Mouse (Mus musculus): ENCODE measurements at regions not wholly inside any gene's neighbourhood (a gene's known extent, or its start where the extent isn't known, plus 50 kb on each side); places are given as distances from the start of the nearest gene placed in this dataset.

DNA sequence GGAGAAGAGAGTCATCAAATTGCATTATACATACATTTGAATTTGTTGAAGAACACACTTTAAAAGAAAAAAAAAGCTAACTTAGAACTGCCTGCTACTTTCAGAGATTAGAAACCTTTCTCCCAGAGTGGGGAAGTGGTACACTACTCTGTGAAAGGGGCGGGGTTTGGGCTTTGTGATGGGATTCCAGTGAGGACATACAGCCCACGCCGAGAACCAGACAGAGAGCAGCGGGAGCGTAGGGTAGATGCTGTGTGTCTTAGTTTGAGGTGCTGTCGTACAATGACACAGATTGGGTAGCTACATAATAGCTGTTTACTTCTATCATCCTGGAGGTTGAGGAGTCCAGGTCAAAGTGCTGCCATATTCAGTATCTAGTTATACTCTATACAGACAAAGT, 136.5 kb upstream of the Serpine2 start:
- 89% methylated on average over 6 of the region's 6 CpGs for WGBS
- no peak overlapping the region for H3K27ac ChIP-seq (replicated peaks)
- H3K4me1 ChIP-seq: peaks cover 12% of the 10 kb centered on the region
- no peak overlapping the region for H3K9ac ChIP-seq
- no peak for ATAC-seq (ENCODE audit: extremely low read depth, insufficient number of reproducible peaks, low FRiP score, low TSS enrichment)
- no peaks in the 10 kb centered on the region for H3K9me3 ChIP-seq
- no peak overlapping the region for H3K4me2 ChIP-seq
- no peaks in the 10 kb centered on the region for H3K27me3 ChIP-seq (replicated peaks)
- no peak overlapping the region for H3K4me3 ChIP-seq
- no peaks in the 10 kb centered on the region for H3K36me3 ChIP-seq

DNA sequence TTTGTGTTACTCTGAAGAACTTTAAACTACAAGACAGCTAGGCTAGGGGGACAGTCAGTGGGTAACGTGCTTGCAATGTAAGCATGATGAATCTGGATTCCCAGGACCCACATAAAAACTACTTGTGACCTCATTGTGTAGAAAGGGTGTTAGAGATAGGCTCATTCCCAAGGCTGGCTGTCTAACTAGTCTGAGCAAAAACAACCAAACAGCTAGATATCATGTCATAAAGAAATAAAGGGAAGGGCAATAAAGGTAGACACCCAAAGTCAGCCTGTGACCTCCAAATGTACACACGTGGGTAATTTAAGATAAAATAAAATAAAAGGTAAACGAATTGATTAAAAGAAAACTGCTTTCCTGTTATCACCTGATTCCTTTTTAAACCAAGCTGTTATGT, 123.7 kb upstream of the Serpine2 start:
- no peak overlapping the region for H3K4me3 ChIP-seq
- H3K27ac ChIP-seq (replicated peaks): no peak overlapping the region
- peaks cover 7% of the 10 kb centered on the region for H3K4me1 ChIP-seq
- no peak overlapping the region for H3K4me2 ChIP-seq
- H3K36me3 ChIP-seq: no peaks in the 10 kb centered on the region
- no peak overlapping the region for H3K9ac ChIP-seq
- 68% methylated on average over 3 of the region's 3 CpGs for WGBS
- no peaks in the 10 kb centered on the region for H3K27me3 ChIP-seq (replicated peaks)
- H3K9me3 ChIP-seq: no peaks in the 10 kb centered on the region
- no peak for ATAC-seq (ENCODE audit: extremely low read depth, insufficient number of reproducible peaks, low FRiP score, low TSS enrichment)

DNA sequence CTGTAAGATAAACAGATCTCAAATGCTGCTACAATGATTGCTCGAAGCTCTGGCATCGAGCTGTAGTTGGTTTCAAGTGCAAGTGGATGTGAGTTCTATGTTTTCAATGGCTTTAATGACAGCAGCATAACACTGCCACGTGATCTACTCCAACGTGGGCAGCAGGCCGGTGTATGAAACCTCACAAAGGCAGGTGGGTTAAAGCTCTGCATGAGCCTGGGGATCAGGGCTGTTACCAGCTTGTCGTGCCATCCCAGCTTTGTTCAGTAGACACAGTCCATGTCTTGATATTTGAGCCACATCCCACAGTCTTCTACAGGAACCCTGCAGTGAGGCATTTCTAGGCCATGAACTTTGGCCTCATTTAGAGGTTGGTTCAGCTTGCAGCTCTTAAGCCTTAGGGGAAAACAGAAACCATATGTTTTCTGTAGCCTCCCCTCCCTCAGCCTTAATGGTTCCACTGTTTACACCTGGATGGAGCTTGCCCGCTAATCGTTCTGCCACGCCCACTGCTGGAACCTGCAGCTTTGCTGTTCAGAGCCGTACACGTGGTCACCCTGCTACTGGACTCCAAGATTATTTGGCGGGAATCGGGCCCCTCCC, 121.8 kb upstream of the Serpine2 start:
- 74% methylated on average over 13 of the region's 13 CpGs for WGBS
- Histone ChIP-seq H3K9me3 (no peaks in the 10 kb centered on the region), H3K4me3 (no peak overlapping the region), H3K9ac (no peak overlapping the region), H3K27ac (replicated peaks) (no peak overlapping the region), H3K4me1 (peaks cover 13% of the 10 kb centered on the region), H3K4me2 (no peak overlapping the region), H3K27me3 (replicated peaks) (no peaks in the 10 kb centered on the region), H3K36me3 (no peaks in the 10 kb centered on the region)
- ATAC-seq (ENCODE audit: extremely low read depth, insufficient number of reproducible peaks, low FRiP score, low TSS enrichment): no peak

DNA sequence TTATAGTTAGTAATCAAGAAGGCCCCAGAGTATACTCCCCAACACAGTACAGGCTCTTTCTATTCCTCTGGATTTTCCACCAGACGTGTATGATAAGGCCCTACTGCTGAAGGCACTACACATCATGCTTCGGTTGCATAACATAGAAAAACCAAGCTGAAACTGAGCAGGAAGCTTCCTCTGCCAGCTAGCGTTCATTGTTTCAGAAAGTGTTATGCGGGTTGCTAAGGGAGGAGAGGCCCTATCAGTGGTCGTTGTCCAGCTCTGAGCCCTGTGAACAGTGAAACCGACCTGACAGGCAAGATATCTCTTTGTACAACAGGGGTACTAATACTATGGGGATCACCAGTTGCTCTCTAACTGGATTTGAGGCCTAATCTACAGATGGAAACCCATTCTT, 118.9 kb upstream of the Serpine2 start:
- H3K4me2 ChIP-seq: no peak overlapping the region
- 0 out of 2 replicates have a peak overlapping the region, but pooled peaks have one; percentile 7 for H3K27ac ChIP-seq (replicated peaks)
- H3K9me3 ChIP-seq: no peaks in the 10 kb centered on the region
- no peak for ATAC-seq (ENCODE audit: extremely low read depth, insufficient number of reproducible peaks, low FRiP score, low TSS enrichment)
- peaks cover 13% of the 10 kb centered on the region for H3K4me1 ChIP-seq
- WGBS: 23% methylated on average over 6 of the region's 6 CpGs
- no peaks in the 10 kb centered on the region for H3K27me3 ChIP-seq (replicated peaks)
- H3K9ac ChIP-seq: no peak overlapping the region
- H3K4me3 ChIP-seq: no peak overlapping the region
- H3K36me3 ChIP-seq: no peaks in the 10 kb centered on the region

DNA sequence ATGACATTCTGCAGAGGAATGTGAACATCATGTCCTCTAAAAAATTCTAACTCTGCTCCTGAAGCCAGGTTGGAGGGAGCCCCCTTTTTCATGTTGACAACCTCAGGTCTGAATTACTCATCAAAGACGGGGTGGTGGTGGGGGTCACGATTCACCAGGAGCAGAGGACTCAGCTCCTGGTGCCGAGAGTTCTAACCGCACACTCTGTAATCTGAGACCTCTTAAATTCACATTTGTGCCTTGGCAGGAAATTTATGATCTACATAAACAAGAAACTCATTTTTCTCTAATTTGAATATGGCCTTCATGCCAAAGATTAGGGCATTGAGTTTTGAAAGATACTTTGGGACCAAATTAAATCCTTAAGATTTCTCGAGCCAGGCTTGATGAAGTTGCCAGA, 117.2 kb upstream of the Serpine2 start:
- no peak overlapping the region for H3K4me2 ChIP-seq
- peaks cover 13% of the 10 kb centered on the region for H3K4me1 ChIP-seq
- H3K4me3 ChIP-seq: no peak overlapping the region
- no peak for ATAC-seq (ENCODE audit: extremely low read depth, insufficient number of reproducible peaks, low FRiP score, low TSS enrichment)
- H3K9ac ChIP-seq: no peak overlapping the region
- no peaks in the 10 kb centered on the region for H3K9me3 ChIP-seq
- no peak overlapping the region for H3K27ac ChIP-seq (replicated peaks)
- WGBS: 74% methylated on average over 5 of the region's 5 CpGs
- no peaks in the 10 kb centered on the region for H3K27me3 ChIP-seq (replicated peaks)
- no peaks in the 10 kb centered on the region for H3K36me3 ChIP-seq

DNA sequence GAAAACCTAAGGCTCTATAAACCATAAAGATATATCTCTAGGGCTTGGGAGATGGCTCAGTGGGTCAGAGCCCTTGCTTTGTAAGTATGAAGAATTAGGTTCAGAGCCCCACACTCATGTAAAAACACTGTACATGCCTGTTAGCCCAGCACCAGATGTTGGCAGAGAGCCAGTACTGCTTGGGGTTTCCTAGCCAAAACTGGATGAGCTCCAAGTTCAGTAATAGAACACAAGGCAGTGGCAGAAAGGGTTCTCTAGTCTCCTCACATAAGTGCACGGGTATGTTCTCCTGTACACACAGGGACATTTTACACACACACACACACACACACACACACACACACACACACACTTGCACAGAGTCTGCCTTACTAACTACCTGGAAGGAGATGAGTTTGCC, 95.1 kb upstream of the Serpine2 start:
- no peak overlapping the region for H3K4me3 ChIP-seq
- no peaks in the 10 kb centered on the region for H3K27me3 ChIP-seq (replicated peaks)
- H3K9ac ChIP-seq: no peak overlapping the region
- H3K4me1 ChIP-seq: peaks cover 19% of the 10 kb centered on the region
- no peak overlapping the region for H3K27ac ChIP-seq (replicated peaks)
- ATAC-seq (ENCODE audit: extremely low read depth, insufficient number of reproducible peaks, low FRiP score, low TSS enrichment): no peak
- no peaks in the 10 kb centered on the region for H3K36me3 ChIP-seq
- WGBS: 6% methylated on average over 1 of the region's 1 CpGs
- no peaks in the 10 kb centered on the region for H3K9me3 ChIP-seq
- H3K4me2 ChIP-seq: no peak overlapping the region

DNA sequence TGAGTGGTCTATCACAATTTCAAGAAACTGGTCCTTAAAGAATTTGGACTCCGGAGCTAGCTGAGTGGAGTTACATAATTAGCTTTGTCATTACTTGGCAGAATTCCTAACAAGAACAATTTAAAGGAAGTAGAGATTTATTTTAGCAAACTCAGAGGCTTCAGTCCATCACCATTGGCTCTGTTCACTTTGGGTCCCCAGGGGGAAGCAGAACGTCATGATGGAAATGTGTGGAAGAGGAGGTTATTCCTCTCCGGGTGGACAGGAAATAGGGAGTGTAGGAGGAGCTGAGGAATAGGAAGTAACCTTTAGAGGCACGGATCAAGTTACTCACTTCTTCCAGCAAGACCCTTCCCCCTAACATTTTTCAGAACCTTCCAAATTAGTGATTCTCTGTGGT, 83.3 kb upstream of the Serpine2 start:
- no peak overlapping the region for H3K4me2 ChIP-seq
- no peak for ATAC-seq (ENCODE audit: extremely low read depth, insufficient number of reproducible peaks, low FRiP score, low TSS enrichment)
- no peak overlapping the region for H3K4me3 ChIP-seq
- no peaks in the 10 kb centered on the region for H3K27me3 ChIP-seq (replicated peaks)
- no peak overlapping the region for H3K27ac ChIP-seq (replicated peaks)
- H3K9me3 ChIP-seq: 0 out of 2 replicates have a peak, but pooled peaks cover under 1% of the 10 kb centered on the region
- no peaks in the 10 kb centered on the region for H3K4me1 ChIP-seq
- no peaks in the 10 kb centered on the region for H3K36me3 ChIP-seq
- WGBS: 65% methylated on average over 4 of the region's 4 CpGs
- H3K9ac ChIP-seq: no peak overlapping the region

DNA sequence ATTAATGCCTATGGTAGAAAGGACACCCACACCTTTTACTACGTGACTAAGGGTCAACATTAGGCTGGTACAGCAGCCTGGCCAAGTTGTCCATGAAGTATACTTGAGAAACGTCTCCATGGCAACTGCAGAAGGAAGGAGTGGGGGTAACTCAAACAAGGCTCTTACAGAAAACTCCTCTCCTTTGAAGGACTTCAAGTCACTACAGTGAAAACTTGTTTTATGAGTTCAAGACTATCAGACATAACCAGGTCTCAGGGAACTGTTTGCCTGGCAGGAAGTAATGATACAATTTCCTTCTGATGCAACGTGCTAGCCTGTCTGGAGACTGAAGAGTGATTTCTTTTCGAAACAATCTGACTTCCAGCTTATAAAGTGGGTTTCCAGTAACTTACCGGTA, 71.5 kb upstream of the Serpine2 start:
- Histone ChIP-seq H3K4me3 (no peak overlapping the region), H3K4me2 (no peak overlapping the region), H3K9ac (no peak overlapping the region), H3K4me1 (no peaks in the 10 kb centered on the region), H3K9me3 (no peaks in the 10 kb centered on the region), H3K36me3 (no peaks in the 10 kb centered on the region), H3K27me3 (replicated peaks) (no peaks in the 10 kb centered on the region), H3K27ac (replicated peaks) (no peak overlapping the region)
- ATAC-seq (ENCODE audit: extremely low read depth, insufficient number of reproducible peaks, low FRiP score, low TSS enrichment): no peak
- WGBS: 58% methylated on average over 5 of the region's 5 CpGs

DNA sequence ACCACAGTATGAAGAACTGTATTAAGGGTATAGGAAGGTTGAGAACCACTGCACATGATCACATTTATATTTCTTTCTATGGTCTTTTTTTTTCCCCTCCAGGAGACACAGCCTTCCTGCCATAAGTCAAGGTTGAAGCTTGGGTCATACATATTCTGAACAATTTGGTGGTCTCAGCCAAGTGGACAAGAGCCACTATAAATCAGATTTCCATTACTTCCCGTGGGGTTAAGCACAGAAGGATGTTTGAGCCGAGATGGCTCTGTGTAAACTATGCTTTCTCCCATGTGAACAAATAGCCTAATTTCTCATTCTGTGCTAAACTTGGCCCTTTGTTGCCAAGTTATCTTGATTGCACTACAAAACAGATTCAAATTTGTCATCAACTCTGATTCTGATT, 66.8 kb upstream of the Serpine2 start:
- Histone ChIP-seq H3K9ac (no peak overlapping the region), H3K27me3 (replicated peaks) (no peaks in the 10 kb centered on the region), H3K27ac (replicated peaks) (no peak overlapping the region), H3K4me3 (no peak overlapping the region), H3K4me1 (no peaks in the 10 kb centered on the region), H3K36me3 (no peaks in the 10 kb centered on the region), H3K4me2 (no peak overlapping the region), H3K9me3 (no peaks in the 10 kb centered on the region)
- ATAC-seq (ENCODE audit: extremely low read depth, insufficient number of reproducible peaks, low FRiP score, low TSS enrichment): no peak
- WGBS: 79% methylated on average over 2 of the region's 2 CpGs

DNA sequence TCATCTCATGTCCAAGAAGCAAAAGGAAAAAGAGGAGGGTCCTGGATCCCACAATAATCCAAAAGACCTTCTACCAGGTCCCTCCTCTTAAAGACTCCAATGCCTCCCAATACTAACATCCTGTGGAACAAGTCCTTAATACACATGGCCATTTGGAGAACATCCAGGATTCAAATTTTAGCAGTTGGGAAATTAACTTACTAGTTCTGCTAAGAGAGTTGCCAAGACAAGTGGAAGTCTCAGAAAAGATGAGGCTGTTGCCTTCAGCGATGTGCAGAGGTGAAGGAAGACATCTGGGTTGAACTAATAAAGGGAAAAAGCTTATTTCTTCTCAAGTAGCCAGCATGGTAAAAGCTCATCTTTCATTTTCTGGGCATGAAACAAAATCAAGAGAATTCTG, 64.8 kb upstream of the Serpine2 start:
- whole genome bisulfite sequencing: 61% methylated on average over 1 of the region's 1 CpGs
- no peak for ATAC-seq (ENCODE audit: extremely low read depth, insufficient number of reproducible peaks, low FRiP score, low TSS enrichment)
- Histone ChIP-seq H3K4me1 (no peaks in the 10 kb centered on the region), H3K9ac (no peak overlapping the region), H3K27me3 (replicated peaks) (no peaks in the 10 kb centered on the region), H3K36me3 (no peaks in the 10 kb centered on the region), H3K4me2 (no peak overlapping the region), H3K4me3 (no peak overlapping the region), H3K9me3 (no peaks in the 10 kb centered on the region), H3K27ac (replicated peaks) (no peak overlapping the region)

DNA sequence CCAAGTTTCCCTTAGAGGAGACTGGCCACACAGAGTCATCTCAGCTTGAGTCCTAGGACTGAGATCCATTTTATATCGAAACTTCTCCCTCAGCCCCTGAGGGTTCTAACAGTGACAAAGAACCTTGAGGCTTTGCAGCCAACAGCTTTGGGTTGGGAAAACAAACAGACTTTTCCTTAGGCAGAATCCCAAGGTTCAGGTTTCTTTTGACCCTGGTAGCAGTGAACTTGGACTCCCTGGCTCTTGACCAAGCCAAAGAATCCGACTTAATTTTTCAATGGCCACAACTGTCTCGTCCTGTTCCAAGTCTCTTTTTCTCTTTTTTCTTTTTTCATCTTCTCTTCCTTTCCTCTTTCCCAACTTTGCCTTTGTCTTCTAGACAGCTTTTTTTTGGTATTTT, 60.9 kb upstream of the Serpine2 start:
- H3K36me3 ChIP-seq: no peaks in the 10 kb centered on the region
- H3K4me3 ChIP-seq: no peak overlapping the region
- no peak for ATAC-seq (ENCODE audit: extremely low read depth, insufficient number of reproducible peaks, low FRiP score, low TSS enrichment)
- WGBS: 63% methylated on average over 3 of the region's 3 CpGs
- H3K4me1 ChIP-seq: no peaks in the 10 kb centered on the region
- no peak overlapping the region for H3K9ac ChIP-seq
- no peaks in the 10 kb centered on the region for H3K9me3 ChIP-seq
- H3K27ac ChIP-seq (replicated peaks): no peak overlapping the region
- no peaks in the 10 kb centered on the region for H3K27me3 ChIP-seq (replicated peaks)
- no peak overlapping the region for H3K4me2 ChIP-seq

DNA sequence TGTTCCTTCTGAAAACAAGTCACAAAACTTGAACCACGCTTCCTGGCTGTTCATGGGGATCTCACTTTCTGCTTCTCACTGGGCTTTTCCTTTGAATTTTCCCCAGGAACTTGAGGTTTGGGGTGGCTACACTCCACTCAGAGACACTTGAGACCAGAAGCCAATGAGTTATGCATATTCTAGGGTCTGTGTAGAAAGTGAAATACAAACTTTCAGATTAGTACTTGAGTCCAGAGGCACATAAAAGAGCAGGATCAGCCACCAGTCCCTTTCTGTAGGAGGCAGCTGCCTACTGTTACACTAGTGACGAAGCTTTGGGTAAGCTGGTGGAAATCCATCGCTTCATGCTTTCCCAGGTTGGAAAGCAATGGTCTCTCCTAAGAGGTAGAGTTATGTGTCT, 60.4 kb upstream of the Serpine2 start:
- H3K27ac ChIP-seq (replicated peaks): no peak overlapping the region
- H3K36me3 ChIP-seq: no peaks in the 10 kb centered on the region
- no peak overlapping the region for H3K4me2 ChIP-seq
- H3K27me3 ChIP-seq (replicated peaks): no peaks in the 10 kb centered on the region
- WGBS: 83% methylated on average over 3 of the region's 3 CpGs
- H3K9ac ChIP-seq: no peak overlapping the region
- no peaks in the 10 kb centered on the region for H3K9me3 ChIP-seq
- H3K4me3 ChIP-seq: no peak overlapping the region
- no peaks in the 10 kb centered on the region for H3K4me1 ChIP-seq
- no peak for ATAC-seq (ENCODE audit: extremely low read depth, insufficient number of reproducible peaks, low FRiP score, low TSS enrichment)

All from heart, embryonic 13.5 days (tissue).